Mouse (Mus musculus) MEL (cell line): Measurements from ENCODE around the gene 9130409I23Rik.
A peak's percentile ranks its signal among the peaks of the same experiment; 100 is the strongest.

Experiments
- CHD1 ChIP-seq: IDR thresholded peaks from 2 replicates; pipeline ENCODE4 v1.6.1; 2012; ENCODE audit warnings: low read depth, mild to moderate bottlenecking, inconsistent platforms, low read length, improper control_type of control experiment
- CTCF ChIP-seq, 3 experiments: IDR thresholded peaks in 2 of 3; conservative IDR thresholded peaks in 1 of 3; 2 replicates each; pipeline ENCODE4 v1.5.1; 2011 to 2012; ENCODE audit warnings: low read length in 3 of 3, low read depth in 2 of 3, mild to moderate bottlenecking in 2 of 3, improper control_type of control experiment in 1 of 3, inconsistent platforms in 1 of 3, mixed read lengths in 1 of 3, moderate library complexity in 1 of 3; ENCODE audit not compliant: control insufficient read depth in 1 of 3, insufficient read depth in 1 of 3, poor library complexity in 1 of 3, severe bottlenecking in 1 of 3
- EP300 ChIP-seq, 2 experiments: IDR thresholded peaks; 2 replicates each; pipeline ENCODE4 v1.6.1; 2011; ENCODE audit warnings: improper control_type of control experiment in 2 of 2, low read length in 2 of 2, low read depth in 1 of 2, mild to moderate bottlenecking in 1 of 2
- MAFK ChIP-seq: IDR thresholded peaks from 2 replicates; pipeline ENCODE4 v1.6.1; 2011; ENCODE audit warnings: low read depth, mild to moderate bottlenecking, low read length, improper control_type of control experiment, borderline replicate concordance
- MEF2A ChIP-seq: IDR thresholded peaks from 2 replicates; pipeline ENCODE4 v1.6.1; 2014; ENCODE audit warnings: low read depth, mild to moderate bottlenecking, inconsistent platforms, low read length, improper control_type of control experiment; ENCODE audit not compliant: poor library complexity, insufficient replicate concordance, severe bottlenecking; ENCODE audit errors: extremely low read depth
- POLR2AphosphoS2 ChIP-seq: IDR thresholded peaks from 2 replicates; pipeline ENCODE4 v1.6.1; 2011; ENCODE audit warnings: low read length, improper control_type of control experiment
- TAL1 ChIP-seq: IDR thresholded peaks from 2 replicates; pipeline ENCODE4 v1.6.1; 2012; ENCODE audit warnings: mild to moderate bottlenecking, inconsistent platforms, low read length, moderate library complexity, mixed read lengths

DNA sequence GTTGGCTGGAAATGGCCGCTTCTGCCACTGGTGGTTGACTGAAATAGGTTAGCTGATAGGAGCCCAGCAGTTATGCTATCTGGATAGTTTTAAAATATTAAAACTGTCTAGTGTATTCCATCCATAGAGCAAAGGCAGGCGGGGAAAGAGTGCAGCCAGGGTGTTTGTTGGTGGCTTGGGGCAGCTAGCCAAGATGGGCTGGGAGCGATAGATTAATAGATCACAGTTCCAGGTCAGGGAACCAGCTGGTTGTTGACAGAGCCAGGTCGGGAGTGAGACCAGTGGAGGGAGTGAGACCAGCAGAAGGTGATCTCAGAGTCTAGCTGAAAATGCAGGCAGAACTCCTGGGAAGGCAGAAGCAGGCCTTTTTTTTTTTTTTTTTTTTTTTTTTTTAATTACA is 13.4 kb upstream of the 9130409I23Rik start:
- TF ChIP-seq CHD1: no peak
- TF ChIP-seq POLR2AphosphoS2: no peak
- TF ChIP-seq CTCF (IDR thresholded peaks at IDR 0.05 in 2 of 3, conservative IDR thresholded peaks at IDR 0.05 in 1 of 3; ENCODE audit: control insufficient read depth in 1 of 3, insufficient read depth in 1 of 3, low read depth in 2 of 3, low read length in 3 of 3, poor library complexity in 1 of 3, severe bottlenecking in 1 of 3): no peak
- TF ChIP-seq MAFK: no peak
- peak; percentile 36 to 67; a peak in 3 of 4 replicates for TF ChIP-seq EP300 (IDR thresholded peaks at IDR 0.05; ENCODE audit: low read depth in 1 of 2, low read length in 2 of 2)
- TF ChIP-seq TAL1: 0 out of 2 replicates have a peak, but pooled peaks have one; percentile 14
- no peak for TF ChIP-seq MEF2A
